Mouse (Mus musculus) heart, adult 2 months (tissue): ENCODE results near the gene Ccl28.

Experiments
- CTCF ChIP-seq: fragments of 200-600 bp; IDR thresholded peaks from 2 replicates; pipeline ENCODE4 v1.8.1; 2022; ENCODE audit warnings: antibody characterized with exemption, mild to moderate bottlenecking, moderate library complexity
- EP300 ChIP-seq: fragments of 200-500 bp; IDR thresholded peaks from 2 replicates; pipeline ENCODE4 v1.6.1; 2011; ENCODE audit warnings: low read depth, low read length, control low read depth; ENCODE audit not compliant: insufficient read depth
- POLR2A ChIP-seq: fragments of 200-500 bp; IDR thresholded peaks from 2 replicates; pipeline ENCODE4 v1.6.1; 2011; ENCODE audit warnings: mild to moderate bottlenecking, low read depth, low read length, control low read depth; ENCODE audit not compliant: insufficient read depth

DNA sequence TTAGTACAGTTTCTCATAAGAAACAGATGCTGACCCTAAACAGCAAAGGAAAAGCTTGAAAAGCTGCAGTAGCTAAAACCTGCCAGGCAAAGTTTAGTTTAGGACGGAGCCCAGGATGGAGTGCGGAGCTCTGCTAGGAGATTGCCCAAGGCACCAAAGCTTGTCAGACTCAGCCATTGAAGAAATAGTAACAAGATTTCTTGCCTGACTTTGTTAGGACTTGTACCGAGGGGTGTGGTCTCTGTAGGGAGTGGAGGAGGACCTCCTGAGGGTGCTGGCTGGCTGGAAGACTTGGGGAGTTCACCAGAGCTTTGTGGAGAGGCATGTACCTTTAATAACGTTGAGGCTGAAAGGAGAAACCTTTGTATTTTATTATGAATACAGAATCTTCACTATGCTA lies 72.1 kb downstream of the Ccl28 start:
- TF ChIP-seq POLR2A = no peak
- TF ChIP-seq CTCF = no peak
- TF ChIP-seq EP300 = no peak
